Mouse (Mus musculus) T-helper 1 cell (primary cell): ENCODE data around the gene Gm10518.

ENCODE experiments used
- in situ Hi-C: fragments of 300-600 bp; cut with MboI, MseI; formaldehyde crosslinking; loops from one replicate; pipeline ENCODE4 v1.15.1; 2025; ENCODE audit warnings: high pct_unique_total_duplicates

Gene Gm10518

DNA sequence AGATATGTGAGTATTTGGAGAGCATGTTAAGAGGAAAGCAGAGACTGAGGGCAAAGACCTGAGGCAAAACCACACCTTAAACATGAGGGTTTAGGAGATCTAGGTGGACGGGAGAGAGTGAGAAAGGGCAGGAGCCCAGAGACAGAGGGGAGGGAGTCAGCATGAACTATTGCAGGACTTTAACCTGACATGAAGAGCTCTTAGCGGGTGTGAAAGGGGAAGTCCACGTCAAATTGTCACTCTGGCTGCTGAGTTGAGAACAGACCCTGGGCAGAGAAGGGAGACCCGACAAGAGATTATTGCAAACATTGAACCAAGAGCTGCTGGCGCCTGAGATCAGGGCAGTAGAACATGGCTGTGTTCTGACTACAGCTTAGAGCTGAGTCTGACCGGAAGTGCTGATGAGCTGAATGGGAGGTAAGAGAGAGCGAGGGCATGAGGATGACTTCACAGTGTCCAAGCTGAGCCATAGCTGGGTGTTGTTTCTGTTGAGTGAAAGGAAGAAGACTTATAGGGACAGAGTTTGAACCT is 29.6 kb downstream of the Gm10518 start:
- in situ Hi-C loops: no loop called here

DNA sequence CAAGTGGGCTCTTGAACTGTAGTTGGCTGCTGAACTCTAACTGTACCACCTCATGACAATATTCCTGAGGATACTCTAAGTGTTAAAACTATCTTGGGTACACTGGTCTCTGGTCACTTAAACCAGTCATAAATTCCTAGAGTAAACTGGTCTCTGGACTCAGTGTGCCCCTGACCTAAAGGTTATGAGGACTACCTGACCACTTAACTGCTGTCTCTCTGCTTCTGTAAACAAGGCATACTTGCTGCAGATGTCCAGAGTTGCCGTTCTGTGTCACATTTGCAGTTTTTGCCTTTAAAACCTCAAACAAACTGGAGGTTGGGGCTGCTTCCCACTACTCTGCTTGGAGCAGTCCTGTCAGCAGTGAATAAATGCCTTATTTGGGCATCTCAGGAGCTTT is 30.4 kb downstream of the Gm10518 start:
- in situ Hi-C loops: no loop called here

DNA sequence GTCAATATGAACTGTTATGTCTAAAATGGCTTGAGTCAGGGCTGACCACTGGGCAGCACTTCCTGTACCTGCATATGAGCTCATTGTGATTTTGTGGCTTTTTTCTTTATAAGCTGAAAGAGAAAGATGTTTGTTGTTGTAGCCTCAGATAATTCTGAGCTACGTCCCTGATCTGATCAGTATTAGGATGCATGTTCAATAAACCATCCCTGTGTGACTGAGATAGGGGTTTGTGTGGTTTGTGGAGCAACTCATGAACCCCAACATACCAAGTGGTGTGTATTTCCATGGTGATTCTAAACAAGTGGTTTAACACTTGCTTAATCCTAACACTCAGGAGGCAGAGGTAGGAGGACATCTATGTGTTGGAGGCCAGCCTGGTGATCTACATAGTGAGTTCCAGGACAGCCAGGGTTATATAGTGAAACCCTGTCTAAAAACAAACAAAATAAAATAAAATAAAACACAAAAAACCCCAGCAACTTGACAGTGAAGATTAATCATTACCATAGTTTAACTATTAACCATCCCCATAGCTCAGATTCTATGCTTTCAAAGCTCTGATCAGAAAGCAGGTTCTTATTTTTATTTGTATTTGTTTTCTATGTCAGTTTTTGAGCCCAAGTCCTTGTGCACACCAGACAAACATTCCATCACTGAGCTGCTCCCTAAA is 32.7 kb downstream of the Gm10518 start:
- in situ Hi-C loops: no loop called here

DNA sequence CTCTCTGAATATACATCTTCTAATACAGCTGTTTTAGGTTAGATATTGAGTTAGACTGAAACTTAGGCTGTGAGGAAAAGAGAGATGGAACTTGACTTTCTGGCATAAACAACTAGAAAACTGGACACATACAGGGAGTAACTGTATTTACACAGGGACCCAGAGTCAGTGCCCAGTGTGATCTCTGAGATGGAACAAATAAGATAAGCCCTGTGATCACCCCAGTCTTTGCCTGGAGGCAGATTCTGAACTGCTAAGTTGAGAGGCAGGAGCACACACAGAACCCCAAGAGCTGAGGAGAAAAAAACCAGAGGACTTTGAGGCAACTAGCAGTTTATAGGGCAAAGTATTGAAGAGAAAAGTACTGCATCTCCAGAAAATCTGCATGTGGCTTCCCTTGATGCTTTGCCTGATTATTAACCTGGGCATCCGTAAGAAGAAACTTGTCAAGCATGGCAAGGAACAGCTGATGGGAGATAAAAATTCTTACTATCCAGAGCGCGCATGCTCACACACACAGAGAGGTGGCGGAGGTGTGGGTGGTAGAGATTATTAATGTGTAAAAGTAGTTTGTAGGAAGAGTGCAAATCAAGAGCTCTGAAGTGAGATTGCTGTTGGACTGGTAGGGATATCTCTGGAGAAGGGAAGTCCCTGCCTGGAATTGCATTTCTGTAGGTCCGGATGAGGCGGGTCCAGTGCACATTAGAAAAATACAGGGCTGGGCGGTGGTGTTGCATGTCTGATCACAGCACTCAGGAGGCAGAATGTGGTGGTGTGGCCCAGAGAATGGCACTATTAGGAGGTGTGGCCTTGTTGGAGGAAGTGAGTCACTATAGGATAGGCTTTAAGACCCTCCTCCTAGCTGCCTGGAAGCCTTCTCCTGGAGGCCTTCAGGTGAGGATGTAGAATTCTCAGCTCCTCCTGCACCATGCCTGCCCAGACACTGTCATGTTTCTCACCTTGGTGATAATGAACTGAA is 33.5 kb downstream of the Gm10518 start:
- in situ Hi-C loops: no loop called here

DNA sequence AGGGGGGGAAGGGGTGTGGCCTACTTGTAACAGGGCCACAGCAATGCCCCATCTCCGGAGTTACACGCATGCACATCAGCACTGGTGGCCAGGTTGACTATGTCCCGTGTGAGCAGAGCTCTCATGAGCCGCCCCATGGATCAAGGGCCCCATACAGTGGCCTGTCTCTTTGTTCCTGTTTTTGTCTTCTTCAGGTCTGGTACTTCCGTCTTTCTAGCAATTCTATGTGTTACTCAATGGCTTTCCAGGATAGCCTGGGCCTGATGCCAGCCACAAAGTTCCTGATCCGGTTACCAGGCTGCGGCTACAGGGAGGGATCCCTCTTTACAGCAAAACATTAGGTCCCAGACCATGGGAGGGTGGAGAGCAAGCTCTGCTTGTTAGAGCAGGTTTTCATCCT is 39.4 kb downstream of the Gm10518 start:
- in situ Hi-C loops: no loop called here

DNA sequence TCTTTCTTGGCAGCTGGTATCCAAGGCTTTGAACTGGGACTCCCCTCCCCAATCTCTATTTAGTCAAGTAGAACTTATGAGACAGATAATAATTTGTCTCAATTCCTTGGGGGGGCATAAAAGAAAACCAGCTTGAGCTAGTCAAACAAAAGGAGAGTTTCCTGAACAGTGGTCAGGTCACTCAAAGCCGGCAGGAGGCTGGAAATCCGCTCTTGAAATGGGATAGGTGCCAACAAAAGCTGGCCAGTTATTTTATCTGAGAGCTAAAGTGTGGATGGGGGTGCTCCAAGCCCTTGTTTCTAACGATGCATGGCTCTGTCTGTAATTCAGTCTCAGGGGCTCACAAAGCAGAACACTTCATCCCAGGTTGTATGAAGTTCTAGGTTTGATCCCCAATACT is 40.8 kb downstream of the Gm10518 start:
- in situ Hi-C loops: no loop called here

DNA sequence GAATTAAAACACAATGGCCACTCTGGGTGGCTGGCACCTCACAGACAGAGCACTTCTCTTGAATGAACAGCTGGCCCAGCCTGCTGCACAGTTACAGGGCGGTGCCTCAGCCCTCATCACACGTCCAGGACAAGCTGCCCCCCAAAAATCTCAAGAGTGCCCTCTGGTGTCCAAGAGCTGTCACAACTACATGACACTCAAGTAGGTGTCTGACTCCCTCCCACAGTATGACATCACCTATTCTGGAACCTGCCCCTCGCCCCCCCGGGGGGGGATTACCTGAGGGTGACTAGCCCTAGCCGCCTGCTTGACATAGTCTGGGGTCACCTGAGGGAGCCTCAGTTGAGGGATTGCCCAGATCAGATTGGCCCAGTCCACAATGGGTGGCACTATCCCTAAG is 41.7 kb downstream of the Gm10518 start:
- in situ Hi-C loops: no loop called here

DNA sequence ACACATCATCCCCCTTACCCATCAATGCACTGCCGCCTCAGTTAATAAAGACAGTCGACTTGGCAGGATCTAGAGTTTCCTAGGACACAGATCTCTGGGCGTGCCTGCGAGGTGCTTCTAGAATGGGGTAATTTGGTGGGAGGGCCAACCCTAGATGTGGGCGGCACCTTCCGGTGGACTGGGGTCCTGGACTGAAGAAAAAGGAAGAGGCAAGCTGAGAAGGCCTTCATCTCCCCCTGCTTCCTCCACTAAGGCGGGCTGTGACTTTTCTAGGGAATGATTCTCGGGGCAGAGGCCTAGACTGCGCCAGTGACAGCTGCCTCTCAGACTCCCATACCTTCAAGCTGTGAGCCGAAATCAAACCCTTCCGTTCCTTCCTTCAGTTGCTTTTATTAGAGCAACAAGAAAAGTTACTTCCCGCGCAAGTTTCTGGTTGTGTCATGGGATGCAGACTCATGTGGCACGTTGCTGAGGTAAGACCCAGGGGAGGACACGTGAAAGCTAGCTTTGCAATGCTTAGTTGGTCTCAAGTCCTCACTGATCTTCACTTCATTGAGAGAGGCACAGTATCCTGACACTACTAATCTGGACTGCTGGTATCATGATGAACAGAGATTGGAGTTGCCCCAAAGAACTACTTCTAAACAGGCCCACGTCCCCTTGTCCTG is 42.8 kb downstream of the Gm10518 start:
- in situ Hi-C loops: no loop called here

DNA sequence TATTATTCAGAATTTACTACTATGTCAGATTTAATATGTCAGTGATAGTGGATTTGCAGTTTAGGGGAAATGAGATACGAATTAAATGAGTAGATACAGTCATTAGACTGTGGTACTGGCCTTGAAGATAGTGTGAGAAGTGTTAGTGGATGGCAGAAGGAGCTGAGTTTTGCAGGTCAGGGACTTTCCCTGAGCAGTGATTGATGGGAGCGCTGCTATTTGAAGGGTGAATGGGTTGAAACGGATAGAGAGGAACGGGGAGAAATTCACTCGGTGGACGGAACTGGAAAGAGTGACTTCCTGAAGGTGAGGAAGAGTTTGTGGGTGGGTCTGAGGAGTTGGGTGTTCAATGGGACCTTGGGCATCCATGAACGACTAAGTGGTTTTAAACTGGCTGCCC is 44.0 kb downstream of the Gm10518 start:
- in situ Hi-C loops: no loop called here

DNA sequence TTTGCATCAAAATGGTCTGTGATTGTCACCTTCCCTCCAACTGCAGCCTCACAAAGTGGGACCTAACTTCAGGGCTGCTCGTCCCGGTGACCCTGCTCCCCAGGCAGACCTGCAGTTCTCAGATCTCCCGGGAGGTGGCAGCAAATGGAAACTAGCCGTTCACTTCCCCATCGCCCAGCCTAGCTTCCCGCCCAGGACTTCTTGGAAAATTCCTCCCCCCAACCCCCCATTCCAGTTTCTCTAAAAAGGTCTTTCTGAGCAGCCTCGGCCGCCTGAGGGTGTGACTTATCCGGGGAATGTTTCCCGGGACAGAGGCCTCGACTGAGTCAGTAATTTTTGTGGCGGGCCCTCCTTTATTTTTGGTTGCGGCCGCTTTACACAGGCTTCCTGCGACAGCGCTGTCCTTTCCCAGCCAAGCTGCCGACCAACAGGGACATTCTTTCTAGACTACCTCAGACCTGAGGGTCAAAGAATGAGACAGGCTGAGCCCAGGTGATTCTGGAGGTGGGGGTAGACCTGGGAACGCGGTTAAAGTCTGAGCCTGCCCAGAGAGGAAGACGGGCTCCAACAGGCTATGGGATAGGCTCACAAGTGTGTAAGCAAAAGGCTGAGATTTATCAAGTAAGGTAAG is 44.7 kb downstream of the Gm10518 start:
- in situ Hi-C loops: no loop called here

DNA sequence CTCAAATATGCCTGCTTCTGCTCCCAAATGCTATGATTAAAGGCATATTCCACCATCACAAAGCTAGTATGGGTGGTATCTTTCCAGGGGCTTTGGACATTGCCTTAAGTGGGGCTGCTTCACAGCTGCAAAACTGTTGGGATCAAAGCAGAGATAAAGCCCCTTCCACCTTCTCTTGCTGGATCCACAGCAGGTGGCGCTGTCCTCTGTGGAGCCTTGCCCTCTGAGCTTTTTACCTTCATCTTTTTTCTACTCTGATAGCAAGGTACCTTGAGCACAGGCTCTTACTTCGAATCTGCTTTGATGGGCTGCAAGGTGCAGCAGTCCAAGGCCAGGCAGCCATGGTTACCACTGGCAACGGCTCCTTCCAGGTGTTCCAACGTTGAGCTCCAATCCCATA is 50.2 kb downstream of the Gm10518 start:
- in situ Hi-C loops: loop anchor here (25.0 kb wide), 1 partner anchor 609 kb away; no protein-coding TSS in a partner anchor
